Mouse (Mus musculus) intestine, postnatal 0 days (tissue): Measurements from ENCODE around the gene Rora. TPM values are rescaled to one million over a fixed set of nuclear protein-coding genes. Genes with fewer than 3 reads are reported as not detected.

ENCODE experiments used
- ATAC-seq: fragments of 200-750 bp; cut with Nextera tagmentation; 2 replicates; pipeline ENCODE4 v1.8.0; 2017; ENCODE audit warnings: mild to moderate bottlenecking, moderate TSS enrichment, moderate library complexity
- H3K27ac ChIP-seq: fragments of 300-500 bp; sonication (generic); 2 replicates; pipeline ENCODE4 v1.5.1; 2014; ENCODE audit warnings: mild to moderate bottlenecking, low read depth, low read length, moderate library complexity
- H3K27me3 ChIP-seq: fragments of 300-500 bp; sonication (generic); replicated peaks from 2 replicates; pipeline ENCODE4 v1.6.1; 2014; ENCODE audit warnings: low read length, mixed read lengths; ENCODE audit not compliant: control insufficient read depth, insufficient read depth
- H3K36me3 ChIP-seq: fragments of 300-500 bp; sonication (generic); 2 replicates; pipeline ENCODE4 v1.6.1; 2014; ENCODE audit warnings: mild to moderate bottlenecking, moderate library complexity; ENCODE audit not compliant: control insufficient read depth, insufficient read depth
- H3K4me1 ChIP-seq: fragments of 300-500 bp; sonication (generic); replicated peaks from 2 replicates; pipeline ENCODE4 v1.6.1; 2014; ENCODE audit warnings: antibody characterized with exemption, low read length, mixed read lengths; ENCODE audit not compliant: control insufficient read depth, insufficient read depth
- H3K4me2 ChIP-seq: fragments of 300-500 bp; sonication (generic); replicated peaks from 2 replicates; pipeline ENCODE4 v1.6.1; 2014; ENCODE audit warnings: low read depth, mild to moderate bottlenecking, moderate library complexity
- H3K4me3 ChIP-seq: fragments of 300-500 bp; sonication (generic); 2 replicates; pipeline ENCODE4 v1.5.1; 2014; ENCODE audit warnings: low read depth, low read length
- H3K9ac ChIP-seq: fragments of 300-500 bp; sonication (generic); 2 replicates; pipeline ENCODE4 v1.6.1; 2014; ENCODE audit warnings: mild to moderate bottlenecking, low read depth, low read length
- H3K9me3 ChIP-seq: fragments of 300-500 bp; sonication (generic); 2 replicates; pipeline ENCODE4 v1.6.1; 2016; ENCODE audit warnings: mixed run types; ENCODE audit not compliant: control insufficient read depth
- CTCF ChIP-seq: sonication (generic); IDR thresholded peaks from 2 replicates; pipeline ENCODE4 v1.5.1; 2016; ENCODE audit warnings: low read depth, mild to moderate bottlenecking, control low read depth, antibody characterized with exemption, moderate library complexity
- WGBS: fragments of 180-500 bp; shearing (Covaris S2); extraction: QIAGEN DNeasy Blood & Tissue Kit; methylation state at CpG from one replicate; pipeline ENCODE4 v1.1.7; 2014; 5-methylcytosine and 5-hydroxymethylcytosine counted together
- polyA plus RNA-seq: library from polyadenylated mRNA; unstranded; fragments of >200 nt; fragmentation: Nextera tagmentation; extraction: Ambion mirVana; gene quantifications from 2 replicates; pipeline ENCODE4 v1.2.1, GENCODE M21; 2015

The Rora gene
- polyA plus RNA-seq, 1 experiment from 2014 or later = 4.7 TPM

GRCm38 (mm10) chr9:69397760-69398452 is 744.3 kb downstream of the Rora start, which contains the start of gene Ice2:
Ice2 (plus strand) TSS chr9:69397906.
- Histone ChIP-seq H3K9ac (peak within 1 kb of the TSS; percentile 84), H3K27ac (peak within 1 kb of the TSS; percentile 83), H3K9me3 (no peaks in the 10 kb centered on the region), H3K36me3 (no peaks in the 10 kb centered on the region), H3K27me3 (no peaks in the 10 kb centered on the region), H3K4me1 (peaks cover 5% of the 10 kb centered on the region; the same call in 1 of the 2 replicates), H3K4me3 (peak within 1 kb of the TSS; percentile 63), H3K4me2 (peak within 1 kb of the TSS; percentile 94)
- 0 out of 2 replicates have a peak, but pooled peaks have one; percentile 4 for TF ChIP-seq CTCF
- peak; percentile 91 for ATAC-seq
- under 1% methylated on average over 41 of the region's 53 CpGs for WGBS

GRCm38 (mm10) chr9:69398453-69398850 is 744.9 kb downstream of the Rora start:
- peak; percentile 41 for ATAC-seq
- 3% methylated on average over 10 of the region's 10 CpGs for WGBS
- H3K27me3 ChIP-seq = no peaks in the 10 kb centered on the region
- peak overlapping the region; percentile 84 for H3K9ac ChIP-seq
- no peak for TF ChIP-seq CTCF
- H3K9me3 ChIP-seq = no peaks in the 10 kb centered on the region
- H3K4me3 ChIP-seq = peak overlapping the region; percentile 63
- peak overlapping the region; percentile 94 for H3K4me2 ChIP-seq
- peak overlapping the region; percentile 83 for H3K27ac ChIP-seq
- H3K36me3 ChIP-seq = no peaks in the 10 kb centered on the region
- peaks cover 5% of the 10 kb centered on the region; the same call in 1 of the 2 replicates for H3K4me1 ChIP-seq

GRCm38 (mm10) chr9:69404671-69405070 is 751.1 kb downstream of the Rora start:
- Histone ChIP-seq H3K9me3 (no peaks in the 10 kb centered on the region), H3K4me1 (no peaks in the 10 kb centered on the region), H3K9ac (no peak overlapping the region), H3K27ac (no peak overlapping the region), H3K4me3 (no peak overlapping the region), H3K27me3 (no peaks in the 10 kb centered on the region), H3K4me2 (no peak overlapping the region), H3K36me3 (peaks cover 11% of the 10 kb centered on the region; the same call in 1 of the 2 replicates)
- TF ChIP-seq CTCF = no peak
- WGBS = 83% methylated on average over 6 of the region's 6 CpGs
- ATAC-seq = no peak

GRCm38 (mm10) chr9:69419476-69419875 is 765.9 kb downstream of the Rora start:
- Histone ChIP-seq H3K9me3 (no peaks in the 10 kb centered on the region), H3K36me3 (peaks cover 35% of the 10 kb centered on the region), H3K9ac (no peak overlapping the region), H3K27ac (no peak overlapping the region), H3K4me3 (no peak overlapping the region), H3K4me2 (no peak overlapping the region), H3K27me3 (no peaks in the 10 kb centered on the region), H3K4me1 (no peaks in the 10 kb centered on the region)
- 100% methylated on average over 1 of the region's 1 CpGs for WGBS
- ATAC-seq = no peak
- TF ChIP-seq CTCF = peak; percentile 78

GRCm38 (mm10) chr9:69430531-69430930 is 776.9 kb downstream of the Rora start:
- H3K4me2 ChIP-seq = no peak overlapping the region
- ATAC-seq = no peak
- no peaks in the 10 kb centered on the region for H3K9me3 ChIP-seq
- H3K36me3 ChIP-seq = peaks cover 42% of the 10 kb centered on the region
- no peak for TF ChIP-seq CTCF
- H3K9ac ChIP-seq = no peak overlapping the region
- H3K4me3 ChIP-seq = no peak overlapping the region
- H3K27me3 ChIP-seq = no peaks in the 10 kb centered on the region
- no peaks in the 10 kb centered on the region for H3K4me1 ChIP-seq
- 88% methylated on average over 3 of the region's 3 CpGs for WGBS
- no peak overlapping the region for H3K27ac ChIP-seq

GRCm38 (mm10) chr9:69431863-69432555 is 778.4 kb downstream of the Rora start:
- peaks cover 29% of the 10 kb centered on the region for H3K36me3 ChIP-seq
- H3K27ac ChIP-seq = no peak overlapping the region
- H3K9ac ChIP-seq = no peak overlapping the region
- H3K27me3 ChIP-seq = no peaks in the 10 kb centered on the region
- no peak overlapping the region for H3K4me2 ChIP-seq
- ATAC-seq = no peak
- no peaks in the 10 kb centered on the region for H3K9me3 ChIP-seq
- no peak overlapping the region for H3K4me3 ChIP-seq
- H3K4me1 ChIP-seq = no peaks in the 10 kb centered on the region
- TF ChIP-seq CTCF = no peak
- WGBS = 69% methylated on average over 6 of the region's 6 CpGs
